Mouse (Mus musculus): ENCODE data around the gene 1700025G04Rik. TPM values are rescaled to one million over a fixed set of nuclear protein-coding genes. Genes with fewer than 3 reads are reported as not detected.
"Not testable (repeated sequence)": the region's sequence is repeated elsewhere in the genome, so short reads cannot be mapped to it uniquely, and the experiment has no call there.

Gene 1700025G04Rik
- polyA plus RNA-seq, 1 experiment from 2014 or later = 25.8 TPM

DNA sequence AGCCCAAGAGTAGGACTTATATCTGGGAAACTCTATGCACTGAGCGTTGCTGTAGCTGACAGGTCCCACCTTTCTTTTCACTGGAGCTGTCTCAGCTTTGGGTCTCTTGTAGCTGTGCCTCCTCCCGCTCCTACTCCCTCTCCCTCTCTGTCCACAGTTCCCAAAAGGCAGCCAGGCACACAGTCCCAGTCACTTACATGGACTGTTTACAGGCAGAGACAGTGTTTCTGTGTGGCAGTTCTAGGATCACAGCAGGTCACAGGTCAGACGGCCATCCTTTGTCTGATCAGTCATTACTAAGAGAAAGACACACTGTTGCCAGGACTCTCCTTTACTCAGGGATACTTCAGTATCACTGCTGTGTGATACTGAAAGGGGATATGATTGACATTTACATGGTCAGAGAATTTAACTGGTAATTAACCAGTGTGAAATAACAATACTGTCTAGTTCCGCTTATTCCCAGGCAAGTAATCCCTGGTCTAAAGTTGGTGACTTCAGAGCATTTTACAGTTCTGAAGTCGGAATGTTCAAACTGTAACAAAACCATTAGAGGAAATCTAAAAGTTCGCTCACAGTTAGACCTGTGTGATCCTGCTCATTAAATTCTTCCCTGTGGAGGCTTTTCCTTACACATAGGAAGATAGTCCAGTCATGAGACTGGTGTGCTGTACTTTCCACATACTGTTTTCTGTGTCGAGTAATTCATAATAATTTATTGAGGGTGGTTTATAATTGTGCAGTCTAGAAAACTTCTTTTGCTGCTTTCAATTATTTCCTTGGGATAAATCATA is 279.1 kb downstream of the 1700025G04Rik start:
- TF ChIP-seq CTCF (IDR thresholded peaks at IDR 0.05; ENCODE audit: low read depth) = no peak
- H3K9me3 ChIP-seq (ENCODE audit: control insufficient read depth) = no peaks in the 10 kb centered on the region
- peaks cover 58% of the 10 kb centered on the region for H3K36me3 ChIP-seq (ENCODE audit: control insufficient read depth, insufficient read depth)
- no peak overlapping the region for H3K4me2 ChIP-seq (replicated peaks; ENCODE audit: low read depth)
- no peaks in the 10 kb centered on the region for H3K27me3 ChIP-seq (replicated peaks; ENCODE audit: control insufficient read depth, insufficient read depth, low read length)
- no peak overlapping the region for H3K9ac ChIP-seq (ENCODE audit: low read depth, low read length)
- no peaks in the 10 kb centered on the region for H3K4me1 ChIP-seq (replicated peaks; ENCODE audit: control insufficient read depth, insufficient read depth, low read length)
- ATAC-seq = no peak
- H3K27ac ChIP-seq (ENCODE audit: low read depth, low read length) = no peak overlapping the region
- H3K4me3 ChIP-seq (ENCODE audit: low read depth, low read length) = no peak overlapping the region
- WGBS = 82% methylated on average over 7 of the region's 7 CpGs

- no peak overlapping the region for H3K4me2 ChIP-seq (replicated peaks; ENCODE audit: low read depth)
- 79% methylated on average over 5 of the region's 5 CpGs for WGBS
- H3K4me3 ChIP-seq (ENCODE audit: low read depth, low read length) = no peak overlapping the region
- H3K9ac ChIP-seq (ENCODE audit: low read depth, low read length) = no peak overlapping the region
- no peaks in the 10 kb centered on the region for H3K27me3 ChIP-seq (replicated peaks; ENCODE audit: control insufficient read depth, insufficient read depth, low read length)
- H3K9me3 ChIP-seq (ENCODE audit: control insufficient read depth) = no peaks in the 10 kb centered on the region
- H3K27ac ChIP-seq (ENCODE audit: low read depth, low read length) = no peak overlapping the region
- ATAC-seq = no peak
- H3K36me3 ChIP-seq (ENCODE audit: control insufficient read depth, insufficient read depth) = peaks cover 48% of the 10 kb centered on the region
- H3K4me1 ChIP-seq (replicated peaks; ENCODE audit: control insufficient read depth, insufficient read depth, low read length) = no peaks in the 10 kb centered on the region
- no peak for TF ChIP-seq CTCF (IDR thresholded peaks at IDR 0.05; ENCODE audit: low read depth)
Observed at GRCm38 (mm10) chr1:151807286-151807685, 282.6 kb downstream of the 1700025G04Rik start.

DNA sequence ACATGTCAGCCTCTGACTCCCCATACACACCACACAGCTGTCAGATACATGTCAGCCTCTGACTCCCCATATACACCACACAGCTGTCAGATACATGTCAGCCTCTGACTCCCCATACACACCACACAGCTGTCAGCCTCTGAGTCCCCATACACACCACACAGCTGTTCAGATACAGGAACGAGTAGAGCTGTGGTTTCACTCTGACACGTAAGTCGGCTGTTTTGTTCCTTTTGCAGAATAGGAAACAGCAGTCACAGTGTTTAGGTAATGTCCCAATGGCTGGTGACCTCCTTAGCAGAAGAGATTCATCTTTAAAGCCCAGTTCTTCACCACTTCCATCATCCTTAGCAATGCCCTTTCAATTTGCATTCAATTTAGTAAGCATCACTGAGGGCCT is 287.1 kb downstream of the 1700025G04Rik start:
- H3K27ac ChIP-seq (ENCODE audit: low read depth, low read length); ATAC-seq; H3K9ac ChIP-seq (ENCODE audit: low read depth, low read length); H3K4me3 ChIP-seq (ENCODE audit: low read depth, low read length); H3K4me2 ChIP-seq (replicated peaks; ENCODE audit: low read depth); H3K9me3 ChIP-seq (ENCODE audit: control insufficient read depth); H3K4me1 ChIP-seq (replicated peaks; ENCODE audit: control insufficient read depth, insufficient read depth, low read length); H3K27me3 ChIP-seq (replicated peaks; ENCODE audit: control insufficient read depth, insufficient read depth, low read length): not testable (repeated sequence)
- WGBS = 76% methylated on average over 3 of the region's 3 CpGs
- H3K36me3 ChIP-seq (ENCODE audit: control insufficient read depth, insufficient read depth) = peaks cover 39% of the 10 kb centered on the region
